Mouse (Mus musculus): ENCODE data around the gene Agbl2. TPM values are rescaled to one million over a fixed set of nuclear protein-coding genes. Genes with fewer than 3 reads are reported as not detected.

Gene Agbl2
- 1 to 10 TPM; 1.0 to 1.3 TPM for total RNA-seq (2021)
- long read RNA-seq, experiment 1, partial matches to known transcripts: 0 of 3 reads
- long read RNA-seq, experiment 1, other reads (novel, unspliced or antisense): 2 of 3 reads
- long read RNA-seq, experiment 2: 0 reads

GRCm38 (mm10) chr2:90782458-90782857, at the start of gene Agbl2:
Gene Agbl2, plus strand, starts transcription at chr2:90782727.
- DNase-seq (ENCODE audit: low spot score in 2 of 2): no peak
- Histone ChIP-seq H3K4me3 (peak within 1 kb of the TSS; percentile 52), H3K27ac (peak within 1 kb of the TSS; percentile 36; the same call in 1 of the 2 replicates)
- TF ChIP-seq CTCF (conservative IDR thresholded peaks at IDR 0.05): no peak

GRCm38 (mm10) chr2:90735326-90735725, 47.2 kb upstream of the Agbl2 start:
- no peak overlapping the region for H3K4me3 ChIP-seq
- no peak overlapping the region for H3K27ac ChIP-seq
- no peak for DNase-seq (ENCODE audit: low spot score in 2 of 2)
- no peak for TF ChIP-seq CTCF (conservative IDR thresholded peaks at IDR 0.05)

- DNase-seq (ENCODE audit: low spot score in 2 of 2): no peak
- TF ChIP-seq CTCF (conservative IDR thresholded peaks at IDR 0.05): no peak
- no peak overlapping the region for H3K4me3 ChIP-seq
- H3K27ac ChIP-seq: no peak overlapping the region
Observed at GRCm38 (mm10) chr2:90738801-90739200, 43.7 kb upstream of the Agbl2 start.

GRCm38 (mm10) chr2:90739327-90739726, 43.2 kb upstream of the Agbl2 start:
- TF ChIP-seq CTCF (conservative IDR thresholded peaks at IDR 0.05): no peak
- H3K27ac ChIP-seq: no peak overlapping the region
- no peak overlapping the region for H3K4me3 ChIP-seq
- no peak for DNase-seq (ENCODE audit: low spot score in 2 of 2)

GRCm38 (mm10) chr2:90739921-90740320, 42.6 kb upstream of the Agbl2 start:
- no peak for DNase-seq (ENCODE audit: low spot score in 2 of 2)
- Histone ChIP-seq H3K4me3 (no peak overlapping the region), H3K27ac (no peak overlapping the region)
- TF ChIP-seq CTCF (conservative IDR thresholded peaks at IDR 0.05): no peak

GRCm38 (mm10) chr2:90744285-90745052, 38.1 kb upstream of the Agbl2 start:
- TF ChIP-seq CTCF (conservative IDR thresholded peaks at IDR 0.05): no peak
- peak in 1 of 2 experiments; percentile 17 for DNase-seq (ENCODE audit: low spot score in 2 of 2)
- H3K27ac ChIP-seq: peak overlapping the region; percentile 98
- H3K4me3 ChIP-seq: peak overlapping the region; percentile 97

- peak within 1 kb of the TSS; percentile 98 for H3K27ac ChIP-seq
- 0 out of 2 replicates have a peak, but pooled peaks have one; percentile 21 for TF ChIP-seq CTCF (conservative IDR thresholded peaks at IDR 0.05)
- DNase-seq (ENCODE audit: low spot score in 2 of 2): peak; percentile 97 to 99
- peak within 1 kb of the TSS; percentile 97 for H3K4me3 ChIP-seq
Observed at GRCm38 (mm10) chr2:90745053-90745678, 37.4 kb upstream of the Agbl2 start, which contains the start of gene Fnbp4. Gene Fnbp4, plus strand, starts transcription at chr2:90745370.

GRCm38 (mm10) chr2:90745740-90746537, 36.6 kb upstream of the Agbl2 start:
- H3K27ac ChIP-seq: peak overlapping the region; percentile 95
- H3K4me3 ChIP-seq: peak overlapping the region; percentile 97
- no peak for DNase-seq (ENCODE audit: low spot score in 2 of 2)
- no peak for TF ChIP-seq CTCF (conservative IDR thresholded peaks at IDR 0.05)

- H3K4me3 ChIP-seq: peak overlapping the region; percentile 97
- DNase-seq (ENCODE audit: low spot score in 2 of 2): no peak
- H3K27ac ChIP-seq: peak overlapping the region; percentile 95
- no peak for TF ChIP-seq CTCF (conservative IDR thresholded peaks at IDR 0.05)
Observed at GRCm38 (mm10) chr2:90746538-90746865, 36.0 kb upstream of the Agbl2 start.

GRCm38 (mm10) chr2:90747131-90747530, 35.4 kb upstream of the Agbl2 start:
- Histone ChIP-seq H3K27ac (no peak overlapping the region), H3K4me3 (no peak overlapping the region; the same call in 1 of the 2 replicates)
- no peak for DNase-seq (ENCODE audit: low spot score in 2 of 2)
- TF ChIP-seq CTCF (conservative IDR thresholded peaks at IDR 0.05): no peak

GRCm38 (mm10) chr2:90749676-90750459, 32.7 kb upstream of the Agbl2 start:
- TF ChIP-seq CTCF (conservative IDR thresholded peaks at IDR 0.05): no peak
- Histone ChIP-seq H3K27ac (no peak overlapping the region), H3K4me3 (no peak overlapping the region; the same call in 1 of the 2 replicates)
- no peak for DNase-seq (ENCODE audit: low spot score in 2 of 2)

- Histone ChIP-seq H3K27ac (no peak overlapping the region), H3K4me3 (no peak overlapping the region)
- no peak for DNase-seq (ENCODE audit: low spot score in 2 of 2)
- TF ChIP-seq CTCF (conservative IDR thresholded peaks at IDR 0.05): no peak
Observed at GRCm38 (mm10) chr2:90753565-90753964, 29.0 kb upstream of the Agbl2 start.
